Mouse (Mus musculus) testis, adult 2 months (tissue): Measurements from ENCODE around the gene Ndufaf5.

Experiments used
- CTCF ChIP-seq: fragments of 200-500 bp; IDR thresholded peaks from 2 replicates; pipeline ENCODE4 v1.5.1; 2012; ENCODE audit warnings: low read depth, mild to moderate bottlenecking, inconsistent platforms, low read length, moderate library complexity; ENCODE audit not compliant: control insufficient read depth, insufficient read depth, insufficient replicate concordance
- POLR2A ChIP-seq: fragments of 200-500 bp; IDR thresholded peaks from 2 replicates; pipeline ENCODE4 v1.6.1; 2012; ENCODE audit warnings: low read depth, mild to moderate bottlenecking, inconsistent platforms, low read length, moderate library complexity; ENCODE audit not compliant: control insufficient read depth

- TF ChIP-seq CTCF (no peak), POLR2A (no peak)
Measured at GRCm38 (mm10) chr2:140220325-140220724, 49.9 kb downstream of the Ndufaf5 start.
